Mouse (Mus musculus) liver, embryonic 14.5 days (tissue): ENCODE results near the gene Ksr2.

ENCODE experiments used
- CTCF ChIP-seq: IDR thresholded peaks from 2 replicates; pipeline ENCODE4 v1.5.1; 2016; ENCODE audit warnings: antibody characterized with exemption, low read depth, control low read depth
- EP300 ChIP-seq: IDR thresholded peaks from 2 replicates; pipeline ENCODE4 v1.6.1; 2016; ENCODE audit warnings: antibody characterized with exemption, low read depth

GRCm38 (mm10) chr5:117515396-117515795 lies 101.6 kb downstream of the Ksr2 start:
- no peak for TF ChIP-seq CTCF
- TF ChIP-seq EP300, result no peak
